Mouse (Mus musculus): ENCODE results near the gene Slc22a7.
A peak's percentile ranks its signal among the peaks of the same experiment; 100 is the strongest.

Gene Slc22a7

GRCm38 (mm10) chr17:46436672-46437366, 1.4 kb downstream of the Slc22a7 start:
- no peak for DNase-seq (ENCODE audit: low spot score)

GRCm38 (mm10) chr17:46433627-46434026, 4.6 kb downstream of the Slc22a7 start:
- DNase-seq (ENCODE audit: low spot score) = no peak

GRCm38 (mm10) chr17:46428761-46429414, 9.4 kb downstream of the Slc22a7 start, which contains the start of gene Crip3:
Crip3 (plus strand) TSS chr17:46428926.
- no peak for DNase-seq (ENCODE audit: low spot score)

GRCm38 (mm10) chr17:46426496-46426895, 11.8 kb downstream of the Slc22a7 start:
- no peak for DNase-seq (ENCODE audit: low spot score)

DNA sequence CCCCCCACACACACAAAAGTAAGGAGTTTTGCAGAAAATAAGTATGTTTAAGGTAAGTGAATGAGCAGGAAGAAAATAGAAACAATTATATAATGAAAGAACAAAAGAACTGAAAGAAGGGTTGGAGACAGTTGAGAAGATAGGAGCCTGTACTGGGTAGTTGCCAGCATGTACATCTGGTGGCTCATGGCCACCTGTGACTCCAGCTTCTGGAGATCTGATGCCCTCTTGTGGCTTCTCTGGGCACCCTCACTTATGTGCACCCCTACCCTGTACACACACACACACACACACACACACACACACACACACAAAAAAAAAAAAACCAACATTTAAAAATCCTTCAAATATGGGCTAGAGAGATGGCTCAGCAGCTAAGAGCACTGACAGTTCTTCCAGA, 18.5 kb downstream of the Slc22a7 start:
- no peak for DNase-seq (ENCODE audit: low spot score)

DNA sequence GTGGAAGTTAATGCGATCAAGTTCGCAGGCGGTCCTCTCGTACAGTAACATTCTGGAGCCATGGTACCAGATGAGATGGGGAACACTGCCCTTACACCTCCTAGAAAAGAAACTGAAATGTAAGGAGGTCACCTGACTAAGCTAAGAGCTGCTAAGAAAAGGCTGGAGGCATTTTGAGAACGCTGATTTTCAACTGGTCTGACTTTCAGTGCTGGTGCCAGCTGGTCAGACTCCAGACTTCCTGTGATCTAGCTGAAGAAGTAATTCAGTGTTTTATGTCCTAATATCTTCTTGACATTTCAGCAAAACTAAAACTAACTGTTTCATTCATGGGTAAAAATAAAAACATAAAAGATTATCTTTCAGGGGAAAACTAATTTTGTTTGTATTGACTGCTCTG, 19.6 kb downstream of the Slc22a7 start:
- no peak for DNase-seq (ENCODE audit: low spot score)

GRCm38 (mm10) chr17:46408478-46408877, 29.8 kb downstream of the Slc22a7 start:
- DNase-seq (ENCODE audit: low spot score) = no peak

GRCm38 (mm10) chr17:46394631-46395030, 43.6 kb downstream of the Slc22a7 start:
- no peak for DNase-seq (ENCODE audit: low spot score)

DNA sequence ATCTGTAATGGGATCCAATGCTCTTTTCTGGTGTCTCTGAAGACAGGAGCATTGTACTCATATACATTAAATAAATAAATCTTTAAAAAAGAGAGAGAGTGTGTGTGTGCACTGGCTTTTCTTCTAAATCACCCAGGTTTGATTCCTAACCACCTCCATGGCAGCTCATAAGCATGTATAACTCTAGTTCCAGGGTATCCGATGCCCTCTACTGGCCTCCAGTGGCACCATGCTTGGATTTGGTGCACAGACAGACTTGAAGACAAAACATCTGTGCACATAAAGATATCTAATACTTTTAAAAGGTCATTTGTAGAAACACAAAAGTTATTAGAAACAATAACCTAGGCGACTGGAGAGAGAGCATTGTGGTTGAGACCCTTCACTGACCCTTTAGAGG, 45.2 kb downstream of the Slc22a7 start:
- no peak for DNase-seq (ENCODE audit: low spot score)

DNA sequence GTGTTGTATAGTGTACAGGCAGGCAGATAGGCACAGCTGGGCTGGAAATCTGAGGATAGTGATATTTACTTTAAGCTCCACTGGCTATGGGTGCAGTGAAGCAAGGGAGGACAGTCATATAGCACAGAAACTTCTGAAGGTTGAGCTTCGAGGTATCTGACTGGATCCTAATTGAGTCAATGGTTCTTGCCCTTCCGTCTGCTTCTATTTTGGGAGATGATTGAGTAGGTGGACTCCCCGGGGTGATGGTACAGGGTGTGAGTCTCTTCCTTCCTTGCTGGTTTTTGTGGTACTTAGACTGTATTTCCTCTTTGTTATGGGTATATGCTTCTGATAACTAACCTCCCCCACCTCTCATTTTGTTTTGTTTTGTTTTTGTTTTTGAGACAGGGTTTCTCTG, 50.1 kb downstream of the Slc22a7 start:
- DNase-seq (ENCODE audit: low spot score) = no peak

GRCm38 (mm10) chr17:46384061-46384801, 54.0 kb downstream of the Slc22a7 start:
- DNase-seq (ENCODE audit: low spot score) = peak; percentile 31

- peak; percentile 94 for DNase-seq (ENCODE audit: low spot score)
These were observed 54.8 kb downstream of the Slc22a7 start, which contains the start of gene Zfp318 for GRCm38 (mm10) chr17:46383294-46384060. Zfp318 (plus strand) TSS chr17:46383731.

Measured in ovary, postnatal 10 days (tissue).